Mouse (Mus musculus) left cerebral cortex, adult 2 months (tissue): ENCODE data around the gene Hbb-bh2. TPM values are rescaled to one million over a fixed set of nuclear protein-coding genes. Genes with fewer than 3 reads are reported as not detected.
A peak's percentile ranks its signal among the peaks of the same experiment; 100 is the strongest.

Experiments used
- DNase-seq, 2 experiments: peaks; one replicate each; pipeline ENCODE4 v3.0.0; 2021 to 2022; ENCODE audit warnings: low spot score in 2 of 2, mixed read lengths in 1 of 2; ENCODE audit errors: extremely low spot score in 1 of 2
- H3K27ac ChIP-seq: fragments of 200-600 bp; 2 replicates; pipeline ENCODE4 v1.8.1; 2022
- H3K4me3 ChIP-seq: fragments of 200-600 bp; 2 replicates; pipeline ENCODE4 v1.8.1; 2022
- CTCF ChIP-seq: fragments of 200-600 bp; IDR thresholded peaks from 2 replicates; pipeline ENCODE4 v1.8.1; 2022; ENCODE audit warnings: antibody characterized with exemption, mild to moderate bottlenecking, moderate library complexity
- intact Hi-C: fragments of 180-260 bp; cut with DNase I; formaldehyde crosslinking; loops from one replicate; pipeline ENCODE4 v1.15.1; 2025
- long read RNA-seq, 2 experiments: library from polyadenylated mRNA; stranded (forward); transcript quantifications; one replicate each; pipeline ENCODE4 v2.0.0; 2021; ENCODE audit warnings: borderline mapping rate in 2 of 2
- total RNA-seq, 2 experiments: library from RNA; stranded (reverse); gene quantifications; 2 replicates each; pipeline ENCODE4 v1.2.3; 2021

Hbb-bh2 gene
- not detected for total RNA-seq
- long read RNA-seq, experiment 1, result 0 reads
- long read RNA-seq, experiment 2, result 0 reads

GRCm38 (mm10) chr7:103840268-103840667, at the start of gene Hbb-bh2:
Gene Hbb-bh2 (minus strand): TSS chr7:103840520.
- intact Hi-C loops, result no loop called here

DNA sequence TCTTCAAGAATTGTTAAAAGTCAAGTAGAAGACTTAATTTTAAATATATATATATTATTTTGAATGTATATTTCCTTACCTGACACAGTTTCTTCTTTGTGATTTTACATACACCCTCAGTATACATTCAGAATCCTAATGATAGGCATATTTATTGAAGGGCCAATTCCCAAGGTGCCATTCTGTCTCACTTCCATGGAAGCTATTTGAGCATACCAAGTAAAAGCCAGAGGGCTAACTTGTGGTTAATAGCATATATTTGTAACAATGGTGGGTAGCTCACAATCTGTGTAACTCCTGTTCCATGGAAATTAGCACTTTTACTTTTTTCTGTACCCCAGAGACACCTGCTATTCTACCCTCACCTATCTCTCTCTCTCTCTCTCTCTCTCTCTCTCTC, 45.8 kb upstream of the Hbb-bh2 start, which contains the start of gene Olfr66:
TSS of gene Olfr66 (minus strand) at position 101 of the 400 bp plus-strand sequence.
- no peak for TF ChIP-seq CTCF
- Histone ChIP-seq H3K27ac (no peak within 1 kb of the TSS), H3K4me3 (no peak within 1 kb of the TSS)
- intact Hi-C loops, result no loop called here
- DNase-seq, result no peak

More at GRCm38 (mm10) chr7:103840268-103840667, at the start of gene Hbb-bh2:
- DNase-seq, result no peak
- H3K4me3 ChIP-seq, result no peak within 1 kb of the TSS
- no peak for TF ChIP-seq CTCF
- no peak within 1 kb of the TSS for H3K27ac ChIP-seq

DNA sequence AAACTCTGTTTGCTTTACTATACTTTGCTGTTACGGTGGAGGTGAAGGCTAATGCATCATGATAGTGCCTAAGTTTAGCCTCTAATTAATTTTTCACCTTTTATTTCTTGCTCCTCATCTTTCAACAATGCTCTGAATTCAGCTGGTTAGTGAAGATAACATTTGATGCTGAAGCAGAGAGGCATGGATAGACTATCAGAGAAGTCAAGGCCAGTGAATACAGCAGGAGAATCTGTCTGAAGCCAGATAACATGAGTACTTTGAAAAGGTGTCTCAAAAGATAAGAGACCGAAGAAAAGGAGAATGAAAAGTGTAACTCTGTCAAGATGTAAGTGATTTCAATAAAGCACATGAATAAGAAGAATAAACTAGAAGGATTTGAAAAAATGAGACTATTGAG, 36.8 kb upstream of the Hbb-bh2 start:
- intact Hi-C loops, result no loop called here
- Histone ChIP-seq H3K27ac (no peak overlapping the region), H3K4me3 (no peak overlapping the region)
- TF ChIP-seq CTCF, result no peak
- no peak for DNase-seq

DNA sequence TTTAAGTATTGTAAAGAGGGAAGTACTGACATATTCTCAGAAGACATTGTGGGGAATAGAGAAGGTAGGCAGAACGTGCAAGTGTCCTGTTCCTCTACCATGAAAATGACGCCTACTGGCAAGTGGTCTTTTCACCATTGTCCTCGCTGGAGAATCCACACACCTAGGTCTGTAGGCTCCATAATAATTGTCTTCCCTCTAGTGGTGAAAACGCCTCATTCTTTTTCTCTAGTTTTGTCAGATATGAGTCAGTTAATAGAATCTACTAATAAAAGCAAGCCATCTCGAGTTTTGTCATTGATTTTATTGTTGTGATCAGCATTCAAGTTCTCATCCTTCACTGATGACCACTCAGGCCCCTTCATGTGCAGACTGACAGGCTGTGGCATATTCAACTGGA, 34.1 kb upstream of the Hbb-bh2 start:
- intact Hi-C loops, result loop anchor here (5.0 kb wide), 1 partner anchor 1207 kb away; no protein-coding TSS in a partner anchor
- no peak for DNase-seq
- Histone ChIP-seq H3K4me3 (no peak overlapping the region), H3K27ac (no peak overlapping the region)
- TF ChIP-seq CTCF, result peak; percentile 11; the same call in 1 of the 2 replicates

GRCm38 (mm10) chr7:103873064-103873463, 32.7 kb upstream of the Hbb-bh2 start:
- Histone ChIP-seq H3K27ac (no peak overlapping the region), H3K4me3 (no peak overlapping the region)
- DNase-seq, result no peak
- TF ChIP-seq CTCF, result peak; percentile 57
- intact Hi-C loops, result loop anchor here (2.0 to 5.0 kb wide), 2 partner anchors 1206 to 1360 kb away; no protein-coding TSS in a partner anchor

DNA sequence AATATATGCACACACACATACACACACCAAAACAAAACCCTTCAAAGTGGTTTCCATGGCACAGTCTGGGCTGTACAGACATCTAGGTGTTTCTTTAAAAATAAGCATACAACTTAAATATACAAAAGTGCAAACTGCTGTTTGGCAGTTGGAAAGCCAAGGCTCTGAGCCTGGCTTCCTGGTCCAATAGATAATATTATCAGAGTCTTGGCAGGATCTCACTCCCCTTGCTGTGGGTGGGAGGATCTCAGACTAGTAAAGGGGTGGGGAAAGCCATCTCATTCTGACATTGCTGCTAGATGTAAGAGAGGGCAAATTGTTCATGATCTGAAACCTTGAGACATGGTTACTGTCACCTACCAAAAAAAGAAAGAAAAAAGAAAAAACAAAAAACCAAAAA, 30.3 kb upstream of the Hbb-bh2 start:
- no peak for DNase-seq
- no peak overlapping the region for H3K4me3 ChIP-seq
- no peak overlapping the region for H3K27ac ChIP-seq
- intact Hi-C loops, result loop anchor here (5.0 kb wide), 1 partner anchor 1203 kb away; no protein-coding TSS in a partner anchor
- no peak for TF ChIP-seq CTCF

DNA sequence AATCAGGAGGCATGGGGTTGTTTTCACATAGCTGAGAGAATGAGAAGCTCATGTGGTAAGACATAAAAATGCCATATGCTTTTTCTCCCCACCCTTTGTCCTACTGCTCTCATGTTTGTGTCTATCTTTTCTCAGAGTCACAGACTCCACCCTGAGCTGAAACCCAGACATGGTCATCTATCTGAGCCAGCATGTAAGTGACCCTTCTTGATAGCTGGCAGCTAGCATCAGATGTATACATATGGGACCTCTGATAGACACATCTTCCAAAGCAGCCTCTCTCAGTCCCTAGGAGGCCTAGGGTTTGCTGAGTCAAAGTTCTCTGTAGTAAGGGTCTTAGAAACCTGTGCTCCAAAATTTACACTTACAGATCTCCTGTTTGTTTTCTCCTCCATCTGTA, 25.4 kb upstream of the Hbb-bh2 start:
- DNase-seq, result no peak
- no peak overlapping the region for H3K27ac ChIP-seq
- no peak for TF ChIP-seq CTCF
- intact Hi-C loops, result no loop called here
- H3K4me3 ChIP-seq, result no peak overlapping the region

- Histone ChIP-seq H3K4me3 (no peak overlapping the region), H3K27ac (no peak overlapping the region)
- no peak for DNase-seq
- TF ChIP-seq CTCF, result no peak
- intact Hi-C loops, result no loop called here
Measured at GRCm38 (mm10) chr7:103861531-103861930, 21.2 kb upstream of the Hbb-bh2 start.

DNA sequence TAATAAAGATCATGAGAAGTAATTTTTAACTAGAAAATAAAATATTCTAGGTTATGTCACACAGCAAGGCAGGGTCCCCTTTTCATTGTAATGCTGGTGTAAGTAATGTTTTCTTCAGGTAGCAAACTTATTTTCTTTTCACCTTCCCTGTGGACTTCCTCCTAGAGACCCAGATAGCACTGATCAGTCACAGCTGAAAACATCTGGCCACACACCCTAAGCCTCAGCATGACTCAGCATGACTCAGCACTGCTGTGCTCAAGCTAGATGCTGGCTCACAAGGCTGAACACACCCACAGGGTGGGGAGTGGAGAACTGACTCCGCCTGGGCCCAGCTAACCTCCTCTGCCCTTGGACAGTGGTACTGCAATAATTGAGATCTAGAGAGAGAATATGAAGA, 20.5 kb upstream of the Hbb-bh2 start:
- intact Hi-C loops, result no loop called here

GRCm38 (mm10) chr7:103859076-103859475, 18.8 kb upstream of the Hbb-bh2 start:
- TF ChIP-seq CTCF, result no peak
- intact Hi-C loops, result no loop called here
- H3K4me3 ChIP-seq, result no peak overlapping the region
- no peak for DNase-seq
- H3K27ac ChIP-seq, result no peak overlapping the region

More for the DNA sequence above, 20.5 kb upstream of the Hbb-bh2 start:
- DNase-seq, result no peak
- Histone ChIP-seq H3K27ac (no peak overlapping the region), H3K4me3 (no peak overlapping the region)
- TF ChIP-seq CTCF, result no peak

DNA sequence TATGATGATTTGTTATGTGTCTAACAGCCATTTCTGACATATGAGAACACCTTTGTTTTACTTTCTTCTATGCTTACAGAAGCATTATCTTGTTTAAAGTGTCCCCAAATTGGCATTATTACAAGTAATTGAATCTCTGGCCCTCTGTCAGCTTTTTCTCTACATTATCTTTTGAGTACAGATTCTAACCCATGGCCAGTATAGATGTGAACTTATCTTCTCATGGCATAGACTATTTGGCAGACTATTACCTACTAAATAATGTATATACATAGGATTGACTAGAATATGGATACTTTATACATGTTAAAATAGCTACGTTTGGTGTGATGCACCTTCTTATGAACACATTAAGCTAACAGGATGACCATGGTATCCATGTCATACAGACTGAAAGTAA, 14.3 kb upstream of the Hbb-bh2 start:
- intact Hi-C loops, result no loop called here
- H3K27ac ChIP-seq, result no peak overlapping the region
- DNase-seq, result no peak

DNA sequence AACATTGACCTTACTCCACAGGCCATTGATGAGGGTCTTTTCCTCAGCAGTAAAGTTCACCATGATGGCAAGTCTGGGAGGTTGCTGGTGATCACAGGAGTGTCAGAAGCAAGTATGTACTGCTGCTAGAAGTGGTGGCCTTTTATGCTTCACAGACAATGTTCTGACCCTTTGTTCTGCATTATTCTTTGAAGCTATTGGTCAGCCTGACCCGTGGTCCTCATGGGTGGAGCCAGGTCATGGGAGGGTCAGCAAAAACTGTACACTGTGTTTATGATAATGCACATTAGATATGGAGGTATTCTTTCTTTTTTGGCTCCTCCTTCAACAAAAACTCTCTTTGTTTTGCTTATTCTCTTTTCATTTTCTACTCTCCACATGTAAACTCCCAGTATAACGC, 12.8 kb upstream of the Hbb-bh2 start, which contains the start of gene Hbb-y:
TSS of gene Hbb-y (minus strand) at position 127 of the 400 bp plus-strand sequence.
- Histone ChIP-seq H3K27ac (no peak within 1 kb of the TSS), H3K4me3 (no peak within 1 kb of the TSS)
- intact Hi-C loops, result no loop called here
- TF ChIP-seq CTCF, result no peak
- DNase-seq, result no peak

More for the DNA sequence above, 14.3 kb upstream of the Hbb-bh2 start:
- no peak for TF ChIP-seq CTCF
- no peak overlapping the region for H3K4me3 ChIP-seq
